Mouse (Mus musculus) kidney, postnatal 4 days (tissue): ENCODE results near the gene Prkaa2.
A peak's percentile ranks its signal among the peaks of the same experiment; 100 is the strongest.

Experiments
- DNase-seq, 2 experiments: peaks; one replicate each; pipeline ENCODE4 v3.0.0; 2021; ENCODE audit warnings: mixed read lengths in 2 of 2

The Prkaa2 gene

DNA sequence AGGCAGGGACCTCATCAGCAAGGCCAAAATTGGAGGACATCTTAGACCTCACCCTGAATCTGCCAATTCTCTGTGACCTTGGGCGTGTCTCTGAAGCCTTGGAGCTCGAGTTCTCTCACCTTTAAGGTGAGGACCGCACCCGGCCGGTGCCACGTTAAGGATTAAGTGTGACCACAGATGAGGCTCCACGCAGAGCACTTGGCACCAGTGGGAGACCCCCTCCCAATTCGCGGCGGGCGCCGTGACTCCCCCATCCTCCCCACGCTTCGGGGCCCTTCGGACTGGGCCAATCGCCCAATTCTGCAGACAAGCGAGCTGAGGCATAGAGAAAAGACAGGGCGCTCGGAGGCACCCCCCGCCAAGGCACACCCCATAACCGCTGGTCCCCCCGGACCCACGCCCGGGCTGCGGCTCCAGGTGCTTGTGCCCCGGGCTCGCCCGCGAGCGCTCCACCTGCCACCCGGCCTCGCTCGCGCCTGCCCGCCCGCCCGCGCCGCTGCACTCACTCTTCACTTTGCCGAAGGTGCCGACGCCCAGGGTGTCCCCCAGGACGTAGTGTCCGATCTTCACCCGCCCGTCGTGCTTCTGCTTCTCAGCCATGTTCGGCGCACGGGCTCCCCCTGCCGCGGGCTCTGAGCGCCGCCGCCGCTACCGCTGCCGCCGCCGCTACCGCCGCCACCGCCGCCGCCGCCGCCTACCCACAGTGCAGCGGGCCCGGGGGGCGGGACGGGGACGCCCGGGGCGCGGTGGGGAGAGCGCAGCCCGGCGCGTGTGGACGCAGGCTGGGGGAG is at the start of gene Prkaa2:
Prkaa2 (minus strand) TSS at position 692 of the 791 bp plus-strand sequence.
- peak; percentile 80 to 88 for DNase-seq

DNA sequence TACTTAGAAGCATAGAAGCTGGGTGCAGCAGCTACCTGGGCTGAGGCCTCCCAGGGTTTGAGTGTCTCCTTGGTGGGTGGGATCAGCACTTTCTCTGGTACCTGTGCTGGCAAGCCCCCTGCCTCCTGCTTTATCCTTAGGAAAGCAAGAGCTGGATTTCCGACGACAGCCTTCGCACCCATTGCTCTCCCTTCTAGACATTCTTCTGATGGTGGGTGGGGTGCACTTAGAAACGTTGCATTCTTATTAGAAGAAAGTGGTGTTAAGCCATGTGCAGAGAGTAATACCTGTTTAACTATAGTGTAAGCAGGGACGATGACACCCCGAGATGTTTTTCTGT is 49.8 kb upstream of the Prkaa2 start:
- no peak for DNase-seq

DNA sequence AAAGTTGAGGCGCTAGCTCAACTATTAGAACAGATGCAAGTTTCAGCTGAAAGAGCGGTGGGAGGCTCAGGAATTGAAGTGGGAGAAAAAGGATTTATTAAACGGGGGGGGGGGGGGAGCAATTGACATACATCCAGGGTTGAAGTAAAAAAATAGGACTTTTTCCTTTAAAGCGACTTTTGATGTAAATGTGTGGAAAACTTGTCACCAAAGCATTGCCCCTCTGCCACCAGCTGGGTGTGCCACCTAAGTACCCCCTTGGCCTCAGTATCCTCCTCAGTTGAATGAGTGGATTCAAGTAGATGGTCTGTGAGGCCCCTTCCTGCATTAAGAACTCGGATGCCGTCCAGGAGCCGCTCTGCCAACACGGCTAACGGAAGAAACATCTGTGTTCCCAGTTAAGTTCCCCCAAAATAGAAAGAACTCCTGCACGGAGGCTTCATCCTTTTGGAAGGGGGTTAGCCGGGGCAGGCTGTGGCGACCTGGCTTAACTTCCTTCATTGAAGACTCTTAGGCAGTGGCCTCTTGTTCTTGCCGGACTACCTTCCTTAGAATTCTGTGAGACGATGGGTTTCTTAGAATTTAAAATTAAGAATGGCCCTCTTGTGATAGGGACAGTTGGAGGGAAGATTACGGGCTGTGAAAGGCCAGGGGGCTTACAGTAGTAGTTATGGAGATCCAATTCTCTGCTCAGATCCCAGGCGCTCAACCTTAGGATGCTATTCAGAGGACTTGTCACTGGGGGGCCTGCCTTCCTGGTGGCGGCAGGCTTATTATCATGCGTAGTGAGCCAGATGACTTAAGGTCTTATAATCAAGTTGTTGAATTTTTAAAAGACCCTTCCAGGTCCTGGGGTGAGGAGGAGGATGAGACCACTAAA is 49.2 kb upstream of the Prkaa2 start:
- peak; percentile 44 to 67 for DNase-seq

DNA sequence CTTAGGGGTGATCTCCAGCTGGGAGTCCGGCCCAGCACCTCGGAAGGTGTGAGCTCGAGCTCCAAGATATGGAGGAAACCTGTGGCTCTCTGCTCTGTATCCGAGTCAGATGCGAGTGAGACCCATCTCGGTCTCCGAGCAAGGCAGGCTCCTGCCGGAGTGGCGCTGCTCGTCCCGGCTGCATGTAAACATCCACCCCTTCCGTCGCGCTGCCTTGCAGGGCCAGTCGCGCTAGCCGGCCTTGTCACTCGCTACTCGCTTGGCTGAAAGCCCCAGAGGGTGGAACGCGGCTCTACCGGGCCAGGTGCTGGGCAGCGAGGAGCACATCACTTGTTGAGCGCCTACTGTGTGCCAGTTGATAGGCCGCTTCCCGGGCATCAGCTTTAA is 48.5 kb upstream of the Prkaa2 start:
- peak; percentile 83 to 92 for DNase-seq

DNA sequence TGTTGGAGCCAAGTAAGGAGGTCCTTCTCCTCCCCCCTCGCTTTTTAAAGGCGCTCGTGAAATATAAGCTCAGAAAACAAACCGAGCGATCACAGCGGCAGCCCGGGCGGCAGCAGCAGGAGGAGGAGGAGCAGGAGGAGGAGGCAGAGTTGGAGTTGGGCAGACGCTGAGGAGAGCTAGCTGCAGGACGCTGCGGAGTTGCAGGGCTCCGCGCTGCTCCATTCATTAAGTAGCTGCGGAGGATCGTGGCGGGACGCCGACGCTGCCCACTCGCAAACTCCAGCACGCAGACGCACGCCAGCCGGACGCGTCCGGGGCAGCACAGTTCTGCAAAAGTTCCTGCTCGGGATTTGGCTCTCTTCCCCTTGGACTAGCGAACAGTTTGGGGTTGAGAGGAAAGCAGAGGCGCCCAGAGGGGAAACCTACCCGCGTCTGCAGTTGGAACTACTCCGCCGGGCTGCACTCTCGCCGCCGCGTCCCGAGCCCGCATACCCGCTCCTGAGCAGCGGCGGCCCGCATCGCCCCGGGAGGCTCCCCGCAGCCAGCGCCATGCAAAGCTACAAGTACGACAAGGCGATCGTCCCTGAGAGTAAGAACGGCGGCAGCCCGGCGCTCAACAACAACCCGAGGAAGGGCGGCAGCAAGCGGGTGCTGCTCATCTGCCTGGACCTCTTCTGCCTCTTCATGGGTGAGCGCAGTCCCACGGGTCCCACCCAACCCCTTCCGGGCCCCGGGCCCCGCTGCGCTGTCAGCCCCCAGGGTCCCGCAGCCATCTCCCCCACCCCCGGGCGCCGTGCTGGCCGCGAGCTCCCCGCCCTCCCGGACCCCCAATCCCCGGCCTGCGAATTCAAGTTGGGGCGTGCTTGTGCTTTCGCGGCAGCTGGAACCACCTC is 47.8 kb upstream of the Prkaa2 start, which contains the start of gene Plpp3:
Plpp3 (plus strand) TSS at position 72 of the 893 bp plus-strand sequence.
- peak; percentile 85 to 91 for DNase-seq

DNA sequence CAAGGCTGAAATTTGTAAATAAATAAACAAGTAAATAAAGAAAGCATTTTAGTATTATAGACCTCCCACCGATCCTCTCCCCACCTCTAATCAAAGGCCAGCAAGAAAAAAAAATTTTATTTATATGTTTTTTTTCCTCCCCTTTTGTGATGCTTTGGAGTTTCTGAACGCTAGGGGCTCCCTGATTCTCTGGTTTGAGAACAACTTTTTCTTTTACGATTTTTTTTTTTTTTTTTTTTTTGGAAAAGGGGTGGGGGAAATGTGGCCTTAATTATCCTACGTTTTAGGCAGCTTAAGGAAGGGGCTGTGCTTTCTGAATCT is 47.2 kb upstream of the Prkaa2 start:
- no peak for DNase-seq

DNA sequence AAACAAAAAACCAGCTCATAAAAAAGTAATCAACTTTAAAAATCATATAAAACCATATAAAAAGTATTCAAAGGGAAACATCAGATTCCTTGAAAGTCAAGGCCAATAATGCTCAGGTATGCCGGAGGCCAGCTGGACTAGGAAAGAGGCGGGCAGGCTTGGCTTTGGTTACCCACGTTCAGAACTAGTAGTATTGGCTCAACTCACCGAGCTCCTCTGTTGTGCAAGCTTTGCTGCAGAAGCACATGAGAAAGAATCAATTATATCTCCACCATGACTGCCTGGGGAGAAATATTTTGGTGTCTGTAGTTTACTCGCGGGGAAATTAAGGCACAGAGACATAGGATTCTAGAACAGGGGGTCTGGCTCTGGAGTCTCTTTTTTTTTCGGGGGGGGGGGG is 46.6 kb upstream of the Prkaa2 start:
- DNase-seq = no peak

DNA sequence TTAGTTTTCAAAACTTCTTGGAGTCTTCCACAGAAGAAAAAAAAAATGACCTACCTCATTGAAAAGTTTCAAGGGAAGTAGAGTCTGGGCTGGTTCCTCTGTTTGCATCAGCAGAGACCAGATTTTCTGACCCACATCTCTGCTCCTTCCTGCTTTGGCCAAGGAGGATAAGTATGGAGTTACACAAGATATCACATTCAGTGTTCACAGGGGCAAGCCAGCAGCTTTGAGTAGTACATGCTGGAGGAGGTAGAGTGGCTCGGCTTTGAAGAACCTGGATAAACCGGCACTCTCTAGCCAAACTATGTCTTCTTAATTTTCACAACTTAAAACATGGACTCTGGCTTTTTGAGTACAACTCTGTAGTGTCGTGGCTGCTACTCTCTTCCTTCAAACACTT is 43.5 kb upstream of the Prkaa2 start:
- no peak for DNase-seq

DNA sequence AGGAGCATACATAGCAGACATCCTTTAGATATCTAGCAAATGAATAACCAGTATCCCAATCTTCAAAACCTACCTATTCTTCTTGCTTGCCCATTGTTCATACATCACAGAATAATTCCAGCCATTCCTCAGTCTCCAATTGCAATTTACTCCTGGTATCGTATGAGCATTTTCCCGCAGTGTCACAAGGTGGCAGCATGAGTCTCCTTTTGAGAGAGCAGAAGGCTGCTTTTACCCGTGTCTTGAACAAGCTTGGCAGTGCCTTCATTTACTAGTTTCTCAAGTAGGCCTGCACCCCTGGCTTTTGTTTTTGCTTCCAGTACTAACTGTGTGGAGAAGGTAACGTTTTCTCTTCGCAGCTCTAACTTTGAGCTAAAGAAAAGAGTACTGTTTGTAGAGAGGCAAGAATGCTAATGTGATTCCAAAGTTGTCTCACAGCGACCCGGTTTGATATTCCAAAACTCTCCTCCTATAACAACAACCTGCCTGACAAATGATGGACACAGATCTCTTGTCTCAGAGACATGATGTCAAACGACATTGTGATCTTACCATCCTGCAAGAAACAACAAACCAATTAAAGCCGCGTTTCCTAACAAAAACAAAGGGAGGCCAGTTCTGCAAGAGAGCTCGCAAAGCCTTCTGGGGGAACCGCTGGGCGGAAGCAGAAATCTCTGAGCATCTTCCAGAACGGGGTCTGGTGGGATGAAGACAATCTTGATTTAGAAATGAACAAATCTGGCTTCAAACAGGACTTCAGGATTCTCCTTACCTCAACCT is 42.4 kb upstream of the Prkaa2 start:
- peak; percentile 84 to 87 for DNase-seq

DNA sequence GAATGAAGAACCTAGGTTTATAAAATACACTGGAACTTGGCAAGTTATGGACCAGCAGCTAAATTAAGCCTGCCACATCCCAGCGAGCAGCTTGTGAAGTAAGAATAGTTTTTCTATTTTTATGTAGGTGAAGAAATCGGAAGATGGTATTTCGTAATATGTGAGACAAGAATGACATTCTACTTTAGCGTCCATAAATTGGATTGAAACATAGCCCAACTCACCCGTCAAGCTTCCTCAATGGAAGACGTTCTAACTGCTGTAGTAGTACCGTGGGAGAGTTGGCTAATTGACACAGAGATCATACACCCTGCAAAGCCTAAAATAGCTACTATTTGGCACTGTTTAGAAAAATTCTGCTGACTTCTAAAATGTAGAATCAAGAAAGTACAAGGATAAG is 39.8 kb upstream of the Prkaa2 start:
- no peak for DNase-seq

DNA sequence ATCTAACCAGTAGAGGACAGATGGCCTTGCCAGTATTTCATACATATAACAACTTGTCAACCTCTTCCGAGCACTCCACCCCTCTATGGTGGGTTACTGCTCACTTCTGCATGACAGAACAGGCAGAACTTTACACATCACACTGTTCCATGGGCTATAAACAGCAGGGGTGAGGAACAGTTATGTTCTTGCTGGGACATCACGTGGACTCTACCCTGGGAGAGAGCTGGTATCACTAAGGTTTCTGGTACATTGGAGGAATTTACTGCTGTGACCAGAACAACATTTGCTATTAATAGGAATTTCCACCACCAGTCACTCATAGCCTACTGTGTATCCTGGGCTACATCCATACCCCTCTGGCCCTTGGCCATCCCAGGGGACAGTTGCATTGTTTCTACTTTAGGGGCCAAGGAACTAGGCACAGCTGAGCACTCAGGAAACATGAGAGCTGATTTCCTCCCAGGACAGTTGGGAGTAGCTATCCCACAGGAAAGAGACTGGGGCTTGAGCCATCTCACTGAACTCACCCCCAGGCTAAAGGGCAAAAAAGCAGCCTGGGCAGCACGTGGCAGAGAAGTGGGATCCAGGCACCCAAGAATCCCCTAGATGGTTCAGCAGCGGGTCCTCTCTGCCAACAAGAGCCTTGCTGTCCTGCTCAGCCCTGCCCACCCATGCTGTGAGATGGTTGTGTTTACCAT is 23.8 kb upstream of the Prkaa2 start:
- DNase-seq = no peak

DNA sequence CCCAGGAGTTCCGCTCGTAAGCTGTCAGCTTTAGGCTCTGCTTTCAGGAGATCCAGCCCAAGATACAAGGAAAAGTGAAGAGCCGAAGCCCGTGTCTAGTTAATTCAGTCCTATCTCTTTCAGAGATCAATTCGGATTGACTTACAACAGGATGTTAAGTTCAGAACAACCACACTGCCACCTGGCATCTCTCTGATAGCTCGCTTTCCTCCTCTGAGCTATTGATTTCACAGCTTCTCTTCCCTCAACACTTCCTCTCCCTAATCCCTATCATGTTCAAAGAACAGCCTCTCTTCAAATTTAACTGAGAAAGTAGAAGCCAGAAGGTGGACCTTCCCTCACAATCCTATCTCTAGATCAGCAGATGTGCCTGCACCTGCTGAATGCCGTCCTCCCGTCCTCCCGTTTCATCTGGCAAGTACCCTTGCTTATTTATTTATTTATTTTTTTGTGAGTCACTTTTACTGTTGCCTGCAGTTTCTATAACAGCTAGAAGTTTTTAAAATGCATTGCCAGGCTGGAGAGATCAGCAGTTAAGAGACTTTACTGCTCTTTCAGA is 22.1 kb upstream of the Prkaa2 start:
- no peak for DNase-seq

DNA sequence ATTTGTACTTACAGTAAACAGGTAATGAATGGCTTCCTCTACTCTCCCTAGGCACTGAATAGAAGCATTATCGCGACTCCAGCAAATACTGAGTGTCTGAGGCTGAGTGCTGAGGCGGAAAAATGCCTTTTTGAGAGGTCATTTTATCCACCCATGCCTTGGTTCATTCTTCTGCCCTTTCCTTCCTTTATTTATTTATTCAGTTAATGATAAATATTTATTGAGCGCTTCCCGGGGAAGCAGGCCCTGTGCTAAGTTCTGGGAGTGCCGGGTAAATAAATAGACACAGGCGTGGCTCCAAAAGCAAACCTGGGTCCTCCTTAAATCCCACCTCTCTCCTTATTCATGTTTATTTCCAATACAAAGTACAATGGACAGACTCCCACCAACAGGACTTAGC is 19.5 kb upstream of the Prkaa2 start:
- no peak for DNase-seq

DNA sequence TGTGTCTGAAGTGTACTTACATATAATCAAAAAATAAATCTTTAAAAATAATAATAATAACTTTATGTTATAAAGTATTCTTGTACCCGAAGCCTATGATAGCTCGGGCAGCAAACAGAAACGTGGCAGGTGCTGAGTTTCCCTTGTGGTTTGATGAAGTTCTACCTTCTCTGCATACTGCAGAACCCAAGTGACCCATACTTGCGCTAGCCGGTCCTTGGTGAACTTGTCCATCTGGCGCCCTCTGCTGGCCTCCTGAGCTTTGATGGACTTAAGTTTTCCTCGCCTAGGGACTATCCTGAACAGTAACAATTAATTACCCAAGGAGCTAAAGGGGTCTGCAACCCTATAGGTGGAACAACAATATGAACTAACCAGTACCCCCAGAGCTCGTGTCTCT is 12.7 kb upstream of the Prkaa2 start:
- peak; percentile 85 to 87 for DNase-seq

DNA sequence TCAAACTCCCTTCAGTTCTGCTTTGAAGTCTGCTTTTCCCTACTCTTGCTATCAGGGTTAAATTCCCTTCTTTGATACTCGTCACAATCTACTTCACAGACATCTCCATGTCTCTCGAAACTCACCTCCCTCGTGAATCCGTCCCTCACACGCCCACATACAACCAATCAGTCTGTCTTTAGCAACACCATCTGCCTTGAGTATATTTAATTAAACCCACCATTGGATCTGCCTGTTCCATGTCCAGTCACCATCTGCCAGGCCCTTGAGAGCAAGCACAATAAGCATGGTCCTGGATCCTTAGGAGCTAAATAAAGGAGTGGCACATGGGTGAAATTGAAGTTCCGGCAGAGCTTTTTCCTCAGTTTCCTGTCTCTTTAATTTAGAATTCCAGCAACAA is 11.4 kb upstream of the Prkaa2 start:
- no peak for DNase-seq

DNA sequence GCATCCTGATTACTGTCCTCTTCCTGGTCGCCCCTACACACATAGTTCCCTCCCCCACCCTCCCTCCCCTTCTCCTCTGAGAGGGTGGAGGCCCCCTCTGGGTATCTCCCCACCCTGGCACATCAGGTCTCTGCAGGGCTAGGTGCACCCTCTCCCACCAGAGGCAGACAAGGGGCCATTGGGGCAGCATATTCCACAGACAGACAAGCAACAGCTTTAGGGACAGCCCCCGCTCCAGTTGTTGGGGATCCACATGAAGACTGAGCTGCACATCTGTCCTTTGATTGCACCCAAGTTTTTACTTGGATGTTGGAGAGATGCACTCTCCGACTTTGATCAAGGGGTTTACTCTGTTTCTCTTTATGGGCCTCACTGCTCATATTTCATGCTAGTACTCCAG is 3.8 kb upstream of the Prkaa2 start:
- no peak for DNase-seq

DNA sequence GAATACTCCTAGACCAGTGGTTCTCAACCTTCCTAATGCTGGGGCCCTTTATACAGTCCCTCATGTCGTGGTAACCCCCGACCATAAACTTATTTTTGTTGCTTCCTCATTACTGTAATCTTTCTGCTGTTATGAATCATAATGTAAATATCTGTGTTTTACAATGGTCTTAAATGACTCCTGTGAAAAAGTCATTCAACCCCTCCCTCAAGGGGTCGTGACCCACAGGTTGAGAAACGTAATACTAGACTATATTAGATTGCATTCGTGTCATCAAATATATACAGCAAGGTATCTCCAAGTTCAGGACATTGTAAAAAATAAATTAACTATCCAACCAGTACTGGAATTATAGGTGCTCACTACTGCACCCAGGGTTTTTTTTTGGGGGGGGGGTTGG is 3.4 kb upstream of the Prkaa2 start:
- DNase-seq = no peak

DNA sequence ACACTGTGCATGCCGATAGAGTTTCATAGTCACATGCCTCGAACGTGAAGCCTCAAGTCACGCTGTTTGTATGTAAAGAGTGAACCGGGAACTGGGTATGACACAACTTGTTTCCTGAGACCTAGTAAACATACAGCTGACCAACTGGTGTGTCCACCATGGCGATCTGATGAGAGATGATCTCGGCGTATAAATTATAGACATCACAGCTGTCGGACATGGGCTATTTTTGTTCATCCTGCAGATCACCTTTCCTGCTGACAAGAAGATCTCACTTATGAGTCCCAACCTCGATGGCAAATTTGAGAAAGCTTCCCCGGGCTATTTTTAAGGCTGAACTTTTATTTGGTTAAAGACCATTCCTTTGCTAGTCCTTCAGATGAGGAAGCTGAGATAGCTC is 2.1 kb upstream of the Prkaa2 start:
- no peak for DNase-seq

DNA sequence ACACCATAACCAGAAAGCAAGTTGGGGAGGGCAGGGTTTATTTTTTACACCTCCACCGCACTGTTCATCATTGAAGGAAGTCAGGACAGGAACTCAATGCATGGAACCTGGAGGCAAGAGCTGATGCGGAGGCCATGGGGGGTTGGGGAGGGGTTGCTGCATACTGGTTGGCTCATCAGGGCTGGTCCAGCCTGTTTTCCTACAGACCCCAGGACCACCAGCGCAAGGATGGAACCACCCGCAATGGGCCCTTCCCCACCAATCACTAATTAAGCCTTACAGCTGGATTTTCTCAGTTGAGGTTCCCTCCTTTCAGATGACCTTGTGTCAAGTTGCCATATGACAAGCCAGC is 970 bp upstream of the Prkaa2 start:
- no peak for DNase-seq

DNA sequence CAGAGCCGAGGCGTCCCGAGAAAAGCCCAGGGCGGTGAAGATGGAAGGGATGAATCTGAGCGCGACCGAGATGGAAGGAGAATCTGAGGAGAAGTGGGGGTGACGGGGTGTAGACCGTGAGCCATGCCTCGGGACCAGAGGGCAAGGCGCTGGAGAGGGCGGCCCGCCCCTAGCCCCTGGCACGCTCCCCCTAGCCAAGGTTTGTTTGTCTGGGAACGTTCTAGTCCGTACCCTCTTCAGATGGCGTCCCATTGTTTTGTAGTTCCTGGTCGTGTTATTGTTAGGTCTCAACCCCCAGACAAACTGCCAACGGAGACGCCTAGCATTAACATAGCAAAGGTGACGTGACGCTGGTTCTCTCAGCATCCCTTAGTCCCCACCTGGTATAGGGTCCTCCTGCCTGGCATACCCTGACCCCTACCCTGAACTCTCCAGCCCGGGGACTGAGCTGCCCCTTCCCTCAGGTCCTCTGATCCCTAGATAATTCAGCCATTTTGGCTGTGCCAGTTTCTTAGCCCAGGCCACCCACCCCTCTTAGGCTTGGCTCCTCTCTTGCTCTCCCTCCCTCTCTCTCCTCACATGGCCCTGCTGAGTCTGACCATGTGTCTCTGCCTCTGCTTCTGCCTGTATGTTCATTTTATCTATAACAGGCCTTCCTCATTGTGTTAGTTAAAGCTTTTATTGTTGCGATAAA is 447 bp upstream of the Prkaa2 start:
- no peak for DNase-seq

DNA sequence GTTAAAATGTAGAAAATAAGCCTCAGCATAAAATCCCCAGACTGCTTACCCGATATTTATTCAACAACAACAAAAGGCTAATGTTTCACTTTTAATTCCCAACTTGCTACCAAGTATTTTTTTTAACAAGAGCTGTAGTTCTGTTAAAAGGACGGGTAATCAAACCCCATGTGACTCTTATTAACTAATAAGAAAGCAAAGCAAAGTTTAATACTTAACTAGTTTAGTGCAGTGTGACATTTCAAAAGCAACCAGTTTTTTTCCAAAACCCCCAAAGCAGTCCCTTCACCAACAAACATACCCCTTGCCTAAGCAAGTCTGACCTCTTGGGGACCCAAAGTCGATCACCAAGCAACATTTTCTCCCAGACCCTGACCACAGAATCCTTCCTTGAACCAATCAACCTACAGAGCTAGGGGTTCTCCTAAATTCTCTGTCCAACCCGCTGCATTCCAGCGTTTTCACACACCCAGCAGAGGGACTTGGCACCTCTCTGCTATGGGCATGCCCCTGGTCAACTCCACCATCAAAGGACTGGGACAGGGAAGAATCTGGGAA is 970 bp downstream of the Prkaa2 start:
- DNase-seq = no peak
